Mouse (Mus musculus) heart, embryonic 14.5 days (tissue): ENCODE measurements around the gene Top2a. TPM values are rescaled to one million over a fixed set of nuclear protein-coding genes. Genes with fewer than 3 reads are reported as not detected.

Experiments
- polyA plus RNA-seq: library from polyadenylated mRNA; unstranded; fragments of >200 nt; fragmentation: Nextera tagmentation; extraction: Ambion mirVana; gene quantifications from 2 replicates; pipeline ENCODE4 v1.2.1, GENCODE M21; 2014

Top2a gene
- polyA plus RNA-seq, 1 experiment from 2014 or later, result 174 TPM

Other genes starting within 250 kb of the Top2a start
- 6.0 and 6.4 TPM in 2 replicates for gene Nr1d1, start 248.9 kb downstream of the Top2a start, polyA plus RNA-seq
- gene Msl1, start 228.7 kb downstream of the Top2a start, polyA plus RNA-seq, result 13.3 and 15.3 TPM in 2 replicates
- 22.6 and 22.9 TPM in 2 replicates for gene Casc3, start 219.3 kb downstream of the Top2a start, polyA plus RNA-seq
- 0.82 and 0.95 TPM in 2 replicates for gene Rapgefl1, start 187.4 kb downstream of the Top2a start, polyA plus RNA-seq
- gene Wipf2, start 160.6 kb downstream of the Top2a start, polyA plus RNA-seq, result 3.1 and 3.2 TPM in 2 replicates
- 15.6 and 17.5 TPM in 2 replicates for gene Cdc6, start 116.4 kb downstream of the Top2a start, polyA plus RNA-seq
- gene Rara, start 96.4 kb downstream of the Top2a start, polyA plus RNA-seq, result 31.4 and 33.4 TPM in 2 replicates
- 1.00 and 2.3 TPM in 2 replicates for gene Gjd3, start 41.2 kb downstream of the Top2a start, polyA plus RNA-seq
- gene Igfbp4, start 17.1 kb upstream of the Top2a start, polyA plus RNA-seq, result 315 and 373 TPM in 2 replicates
- gene Tns4, start 65.1 kb upstream of the Top2a start, polyA plus RNA-seq, result 0.11 and 0.19 TPM in 2 replicates
- 0.16 TPM in 1 of 2 replicates, not detected in the other for gene Ccr7, start 130.9 kb upstream of the Top2a start, polyA plus RNA-seq
- 93.5 and 104 TPM in 2 replicates for gene Smarce1, start 206.8 kb upstream of the Top2a start, polyA plus RNA-seq
- gene Krt222, start 219.9 kb upstream of the Top2a start, polyA plus RNA-seq, result 3.0 and 3.4 TPM in 2 replicates